Mouse (Mus musculus) lung, postnatal 14 days (tissue): ENCODE data around the gene Gm42688.

Experiments used
- DNase-seq: peaks from one replicate; pipeline ENCODE4 v3.0.0; 2021

The Gm42688 gene

GRCm38 (mm10) chr6:83118369-83118768 is 17.0 kb downstream of the Gm42688 start:
- DNase-seq: no peak

- DNase-seq: no peak
Measured at GRCm38 (mm10) chr6:83118825-83119733, 17.7 kb downstream of the Gm42688 start.

- no peak for DNase-seq
Measured at GRCm38 (mm10) chr6:83119734-83120051, 18.3 kb downstream of the Gm42688 start.

- peak; percentile 91 for DNase-seq
Measured at GRCm38 (mm10) chr6:83120930-83121862, 19.8 kb downstream of the Gm42688 start, which contains the start of gene Wbp1. TSS of gene Wbp1 (minus strand) at chr6:83121559.

GRCm38 (mm10) chr6:83121863-83122710 is 20.7 kb downstream of the Gm42688 start:
- DNase-seq: no peak

- DNase-seq: no peak
Measured at GRCm38 (mm10) chr6:83122961-83123360, 21.5 kb downstream of the Gm42688 start.

GRCm38 (mm10) chr6:83124851-83125312 is 23.5 kb downstream of the Gm42688 start:
- peak; percentile 91 for DNase-seq

GRCm38 (mm10) chr6:83125331-83125730 is 23.9 kb downstream of the Gm42688 start, which contains the start of gene Ino80b:
TSS of gene Ino80b (minus strand) at chr6:83125431.
- no peak for DNase-seq

- no peak for DNase-seq
Measured at GRCm38 (mm10) chr6:83127419-83127818, 26.0 kb downstream of the Gm42688 start.

- DNase-seq: no peak
Measured at GRCm38 (mm10) chr6:83131469-83132034, 30.1 kb downstream of the Gm42688 start.

- no peak for DNase-seq
Measured at GRCm38 (mm10) chr6:83132176-83132919, 30.9 kb downstream of the Gm42688 start.

- no peak for DNase-seq
Measured at GRCm38 (mm10) chr6:83134226-83134625, 32.8 kb downstream of the Gm42688 start.

- DNase-seq: no peak
Measured at GRCm38 (mm10) chr6:83134951-83135513, 33.6 kb downstream of the Gm42688 start, which contains the start of gene Rtkn. TSS of gene Rtkn (plus strand) at chr6:83135463.

- DNase-seq: peak; percentile 66
Measured at GRCm38 (mm10) chr6:83135571-83136161, 34.2 kb downstream of the Gm42688 start.

- DNase-seq: no peak
Measured at GRCm38 (mm10) chr6:83136291-83136880, 35.0 kb downstream of the Gm42688 start.

- DNase-seq: peak; percentile 68
Measured at GRCm38 (mm10) chr6:83136881-83137575, 35.6 kb downstream of the Gm42688 start.

- peak; percentile 89 for DNase-seq
Measured at GRCm38 (mm10) chr6:83137576-83137950, 36.1 kb downstream of the Gm42688 start.

- DNase-seq: no peak
Measured at GRCm38 (mm10) chr6:83138056-83138455, 36.6 kb downstream of the Gm42688 start.

GRCm38 (mm10) chr6:83140044-83140443 is 38.6 kb downstream of the Gm42688 start:
- no peak for DNase-seq
